Mouse (Mus musculus) lung, postnatal 4 days (tissue): ENCODE results near the gene Bcor.

Experiments used
- DNase-seq, 2 experiments: peaks; one replicate each; pipeline ENCODE4 v3.0.0; 2021

Bcor gene

GRCm38 (mm10) chrX:12003947-12004346 lies 156.2 kb downstream of the Bcor start:
- DNase-seq: peak in 1 of 2 experiments; percentile 35

DNA sequence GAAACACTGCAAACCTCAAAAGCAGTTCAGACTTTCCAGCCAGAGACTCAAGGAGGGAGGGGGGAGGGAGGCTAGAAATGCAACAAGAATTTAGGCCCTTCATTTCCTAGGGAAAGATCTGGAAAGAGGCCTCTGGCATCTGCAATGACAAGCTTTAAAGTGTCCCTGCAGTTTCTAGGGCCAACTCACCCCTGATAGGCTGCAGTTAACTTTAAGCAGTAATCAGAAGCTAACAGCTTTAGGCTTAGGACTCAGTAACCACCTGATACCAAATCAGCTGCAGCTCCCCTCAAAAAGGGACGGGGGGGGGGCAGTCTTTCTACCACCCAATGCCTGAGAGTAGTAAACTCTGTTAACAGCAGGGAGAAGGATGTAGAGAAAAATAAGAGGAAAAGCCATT lies 156.6 kb downstream of the Bcor start:
- DNase-seq: no peak

- peak; percentile 26 to 51 for DNase-seq
These were observed 157.0 kb downstream of the Bcor start for GRCm38 (mm10) chrX:12003106-12003505.

GRCm38 (mm10) chrX:12002596-12002995 lies 157.6 kb downstream of the Bcor start:
- no peak for DNase-seq

DNA sequence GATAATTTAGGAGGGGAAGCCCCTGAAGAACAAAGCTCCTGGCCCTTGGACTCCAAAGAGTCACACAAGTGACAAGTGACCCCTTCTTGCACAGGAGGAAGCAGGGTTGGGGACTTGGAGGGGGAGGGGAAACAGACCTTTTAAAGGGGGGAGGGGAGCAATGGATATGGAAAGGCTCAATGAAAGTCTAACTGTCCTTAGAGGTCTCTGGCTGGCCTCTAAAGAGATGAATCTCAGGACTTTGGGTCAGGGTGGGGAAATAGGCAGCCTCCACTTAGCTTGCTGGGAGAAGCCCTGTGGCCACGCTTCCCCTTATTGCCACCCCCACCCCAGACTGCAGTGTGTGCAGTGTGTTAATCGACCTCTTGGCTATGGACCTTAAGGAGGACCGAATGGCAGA lies 158.2 kb downstream of the Bcor start:
- peak in 1 of 2 experiments; percentile 20 for DNase-seq

- DNase-seq: no peak
These were observed 158.8 kb downstream of the Bcor start for GRCm38 (mm10) chrX:12001336-12001735.

DNA sequence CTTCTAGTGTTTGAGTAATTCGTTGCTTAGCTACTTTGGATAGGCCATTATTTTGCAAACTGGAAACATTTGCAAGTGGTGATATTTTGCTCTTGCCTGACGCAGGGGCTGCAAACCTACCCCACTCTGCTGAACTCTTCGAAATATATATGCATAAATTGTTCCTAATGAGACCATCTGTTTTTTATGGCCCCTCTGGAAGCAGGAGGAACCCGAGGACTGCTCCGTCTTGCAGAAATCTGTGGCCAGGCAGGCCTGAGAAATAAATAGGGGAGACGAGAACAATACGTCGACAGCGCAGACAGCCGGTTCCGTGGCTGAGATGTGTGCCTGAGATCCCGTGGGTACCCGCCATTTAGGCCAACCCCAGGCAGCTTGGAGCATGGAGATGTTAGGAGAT lies 159.5 kb downstream of the Bcor start:
- no peak for DNase-seq

DNA sequence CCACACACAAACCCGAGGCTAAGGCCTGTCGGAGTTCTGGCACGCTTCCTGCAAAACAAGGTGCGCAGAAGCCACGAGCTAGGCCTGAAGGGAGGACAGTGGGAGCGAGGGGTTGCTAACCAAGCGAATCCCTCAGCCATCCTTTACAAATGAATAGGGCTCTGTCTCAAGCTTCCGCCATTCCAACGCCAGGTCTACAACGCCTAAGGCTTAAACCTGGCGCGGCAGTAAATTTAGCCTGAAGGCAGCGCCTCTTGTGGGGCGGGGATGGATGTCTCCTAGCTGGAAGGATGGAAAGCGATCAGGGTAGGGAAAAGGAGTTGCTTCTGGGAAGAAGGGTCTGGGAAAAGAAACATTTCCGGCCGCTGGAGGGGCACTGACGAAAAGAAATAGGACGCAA lies 160.2 kb downstream of the Bcor start:
- DNase-seq: no peak

DNA sequence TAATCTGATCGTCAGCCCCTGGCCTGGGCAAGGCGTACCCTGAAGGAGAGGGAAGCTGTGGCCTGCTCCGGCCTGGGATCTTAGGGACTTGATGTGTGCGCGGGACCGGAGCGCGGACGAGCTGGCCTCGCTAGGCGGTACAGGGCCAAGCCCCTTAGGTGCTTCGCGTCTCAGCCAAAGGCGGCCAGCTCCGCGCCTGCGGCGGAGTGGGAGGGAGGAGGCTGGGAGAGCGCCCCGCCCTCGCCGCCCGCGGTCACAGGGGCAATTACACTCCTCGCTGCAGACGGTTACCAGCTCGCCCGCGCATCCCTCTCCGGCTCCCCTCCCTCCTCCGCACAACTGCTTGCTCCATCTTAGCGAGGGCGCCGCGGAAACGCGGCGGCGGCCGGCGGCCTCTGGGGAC lies 161.2 kb downstream of the Bcor start:
- DNase-seq: peak; percentile 79 to 87

DNA sequence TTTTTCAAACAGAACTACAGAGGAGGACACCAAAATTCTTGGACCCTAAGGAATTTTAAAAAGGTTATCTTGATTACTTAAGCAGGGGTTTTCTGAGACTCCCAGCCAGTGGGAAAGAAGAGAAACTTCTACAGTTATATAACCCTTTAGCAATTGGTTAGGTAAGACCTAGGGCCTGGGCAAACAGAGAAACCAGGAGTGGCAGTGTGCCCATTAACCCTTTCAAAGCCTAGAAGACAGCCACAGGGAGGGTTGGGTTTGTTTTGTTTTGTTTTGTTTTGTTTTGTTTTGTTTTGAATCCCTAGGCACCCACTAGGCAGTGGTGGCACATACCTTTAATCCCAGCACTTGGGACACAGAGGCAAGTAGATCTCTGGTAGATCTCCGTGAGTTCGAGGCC lies 163.3 kb downstream of the Bcor start:
- no peak for DNase-seq

DNA sequence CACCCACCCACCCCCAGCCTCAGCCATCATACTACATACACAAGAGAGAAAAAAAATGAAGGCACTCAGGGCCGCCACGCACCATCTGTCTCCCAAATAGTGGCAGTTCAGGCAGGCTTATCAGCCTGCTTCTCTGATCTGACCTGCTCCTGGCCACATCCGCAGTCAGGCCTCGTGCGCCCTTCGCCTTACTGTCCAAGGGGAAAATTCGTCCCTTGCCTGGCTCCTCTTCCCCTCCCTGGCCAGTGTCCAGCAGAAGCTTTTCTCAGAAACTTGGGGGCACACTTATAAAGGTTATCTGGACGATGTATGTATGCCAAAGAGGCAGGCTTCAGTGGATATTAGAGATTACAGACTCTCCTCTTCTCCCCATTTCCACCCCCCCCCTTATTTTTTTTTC lies 163.7 kb downstream of the Bcor start:
- no peak for DNase-seq

DNA sequence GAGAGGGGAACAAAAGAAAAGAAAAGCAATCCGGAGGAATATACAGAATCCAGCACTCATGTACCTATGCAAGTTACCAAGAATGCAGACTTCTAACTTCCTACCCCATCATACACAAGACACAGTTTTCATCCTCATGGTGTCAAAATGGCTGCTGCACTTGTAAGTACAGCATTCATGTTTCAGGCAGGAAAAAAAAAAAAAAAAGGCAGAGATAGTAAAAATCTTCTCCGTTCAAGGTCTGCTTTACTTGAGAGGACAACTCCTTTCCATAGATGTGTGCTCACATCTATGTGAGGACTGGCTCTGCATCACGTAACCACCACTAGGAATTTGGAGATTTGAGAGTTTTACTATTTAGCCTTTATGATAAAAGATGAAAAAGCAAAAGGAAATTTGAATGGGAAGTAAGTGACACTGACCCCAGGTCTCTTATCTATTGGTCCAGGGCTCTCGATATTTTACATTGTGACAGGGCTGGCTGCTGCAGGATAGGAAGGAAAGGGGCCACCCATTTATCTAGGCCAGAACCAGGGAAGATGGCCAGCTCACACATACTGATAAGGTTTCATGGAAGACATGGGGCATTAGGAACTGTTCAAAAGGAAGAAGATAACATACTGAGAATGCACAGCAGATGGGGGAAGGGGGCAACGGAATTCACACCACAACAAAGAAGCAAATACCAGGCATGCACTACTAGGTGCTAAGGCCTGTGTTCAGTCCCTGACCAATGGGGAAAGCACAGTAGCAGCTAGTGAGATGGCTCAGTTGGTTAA lies 166.3 kb downstream of the Bcor start:
- DNase-seq: no peak

DNA sequence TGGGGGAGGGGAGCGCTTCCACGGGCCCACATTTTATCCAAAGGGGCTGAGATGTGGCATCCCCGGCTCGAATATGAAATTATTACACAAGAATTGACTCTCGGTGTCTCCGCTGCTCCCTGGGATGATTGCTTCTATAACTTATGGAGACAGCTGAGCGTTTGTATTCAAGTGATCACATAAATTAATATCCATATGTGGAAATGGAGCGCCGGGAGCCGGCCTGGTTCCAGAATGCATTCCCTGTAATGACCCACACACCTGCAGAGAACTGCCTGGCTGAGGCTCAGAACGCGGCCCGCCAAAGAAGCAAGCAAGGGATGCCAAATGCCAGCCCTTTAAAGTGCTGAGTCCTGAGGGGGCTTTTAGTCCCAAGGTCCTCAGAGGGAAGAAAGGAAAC lies 170.7 kb downstream of the Bcor start:
- DNase-seq: no peak

DNA sequence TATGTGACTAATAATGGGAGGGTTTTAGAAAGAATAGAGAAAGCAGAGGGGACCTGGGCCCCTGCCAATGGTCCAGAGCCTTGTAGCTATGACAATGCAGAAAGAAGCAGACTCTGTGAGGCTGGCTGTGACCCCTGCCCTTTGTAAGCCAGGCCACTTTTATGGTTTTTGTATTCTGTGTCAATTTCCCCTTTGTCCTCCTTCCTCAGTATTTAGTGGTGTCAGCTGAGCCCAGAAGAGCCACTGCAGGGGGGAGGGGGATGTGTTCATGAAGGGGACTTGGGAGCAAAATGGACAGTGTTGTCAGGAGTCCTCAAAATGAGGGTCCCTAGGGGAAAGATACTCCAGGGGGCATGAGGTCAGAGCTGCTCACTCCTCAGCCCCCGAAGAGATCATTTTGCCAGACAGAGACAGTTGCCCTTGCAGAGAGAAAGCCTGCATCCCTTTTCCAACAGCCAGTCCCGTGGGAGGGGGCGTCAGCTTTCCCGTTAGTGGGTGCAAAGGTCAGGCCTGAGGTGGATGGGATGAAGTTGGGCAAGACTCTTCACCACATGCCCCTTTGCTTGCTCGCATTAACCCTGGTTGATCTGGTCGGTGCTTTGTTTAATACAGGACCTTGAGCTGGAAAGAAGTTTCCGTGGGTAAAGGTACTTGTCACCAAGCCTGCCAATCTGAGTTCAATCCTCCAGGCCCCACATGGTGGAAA lies 171.8 kb downstream of the Bcor start:
- no peak for DNase-seq

DNA sequence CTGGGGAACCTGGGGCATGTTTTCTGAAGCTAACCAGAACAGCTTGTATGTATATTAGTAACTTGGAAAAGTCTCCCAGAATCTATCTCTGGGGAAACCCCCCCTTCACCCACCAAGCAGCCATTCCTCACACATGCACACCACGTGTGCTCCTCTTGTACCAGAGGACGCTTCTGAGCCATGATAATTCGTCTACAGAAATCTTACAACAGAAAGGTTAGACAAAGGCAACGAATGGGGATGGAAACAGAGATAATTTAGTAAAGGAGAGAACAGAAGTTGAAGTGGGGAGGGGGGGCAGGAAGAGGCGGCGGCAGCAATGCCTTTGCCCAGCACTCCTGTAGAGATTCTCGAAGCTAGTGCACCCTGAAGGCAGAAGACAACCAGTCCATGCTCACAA lies 172.6 kb downstream of the Bcor start:
- DNase-seq: no peak
